Mouse (Mus musculus): ENCODE measurements around the gene Zmynd11.

Gene Zmynd11

DNA sequence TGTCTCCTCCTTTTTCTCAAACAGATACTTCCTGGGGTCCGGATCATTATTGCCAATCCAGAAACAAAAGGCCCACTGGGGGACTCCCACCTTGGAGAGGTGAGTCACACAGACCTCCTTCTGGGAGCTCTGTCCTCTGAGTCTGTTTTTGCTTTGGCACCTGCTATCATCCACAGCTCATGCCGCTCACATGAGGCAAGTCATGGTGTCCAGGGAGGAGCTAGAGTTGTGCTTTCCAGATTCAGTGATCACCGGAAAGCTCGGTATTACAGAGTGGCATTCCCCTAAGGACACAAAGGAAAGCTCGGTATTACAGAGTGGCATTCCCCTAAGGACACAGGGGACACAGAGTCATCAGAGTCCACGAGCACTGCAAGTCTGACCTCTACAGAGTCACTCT, 108.5 kb downstream of the Zmynd11 start:
- DNase-seq (ENCODE audit: low read depth, low spot score) = no peak

- no peak for DNase-seq (ENCODE audit: low read depth, low spot score)
Observed at GRCm38 (mm10) chr13:9653018-9653417, 112.1 kb downstream of the Zmynd11 start.

DNA sequence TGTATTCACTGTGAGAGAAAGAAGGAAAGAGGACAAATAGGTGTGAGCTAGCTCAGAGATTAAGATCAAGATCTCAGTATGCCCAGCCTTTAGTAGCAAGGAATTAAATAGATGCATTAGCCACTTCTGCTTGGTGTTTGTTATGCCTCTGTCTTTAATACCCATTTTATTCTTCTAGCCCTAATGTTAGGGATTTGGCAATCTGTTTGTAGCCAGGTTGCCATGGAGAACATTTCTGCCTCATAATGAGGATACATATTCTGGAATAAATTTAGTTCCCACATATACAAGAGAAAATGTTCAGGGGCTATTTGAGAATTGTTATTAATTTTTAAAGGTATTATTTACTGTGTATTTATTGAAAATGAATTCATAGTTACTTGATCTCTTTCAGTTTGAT, 114.5 kb downstream of the Zmynd11 start:
- no peak for DNase-seq (ENCODE audit: low read depth, low spot score)

DNA sequence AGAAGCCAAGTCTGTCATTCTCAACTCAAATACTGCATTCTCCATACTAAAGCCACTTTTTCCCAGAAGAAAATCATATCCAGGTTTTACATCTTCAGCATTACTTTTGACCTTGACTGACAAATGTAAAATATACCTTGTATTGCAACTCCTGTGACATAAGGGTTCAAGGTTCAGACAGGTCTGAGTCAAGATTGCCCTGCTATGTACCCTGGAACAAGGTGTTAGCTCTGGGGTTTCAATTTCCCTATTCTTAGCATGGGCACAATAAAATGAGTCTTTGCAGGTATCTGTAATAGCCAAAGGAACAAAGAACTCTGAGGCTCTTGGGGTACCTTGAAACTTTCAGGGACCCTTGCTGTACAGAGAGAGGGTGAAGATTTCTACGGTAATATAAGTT, 115.2 kb downstream of the Zmynd11 start:
- DNase-seq (ENCODE audit: low read depth, low spot score) = no peak

DNA sequence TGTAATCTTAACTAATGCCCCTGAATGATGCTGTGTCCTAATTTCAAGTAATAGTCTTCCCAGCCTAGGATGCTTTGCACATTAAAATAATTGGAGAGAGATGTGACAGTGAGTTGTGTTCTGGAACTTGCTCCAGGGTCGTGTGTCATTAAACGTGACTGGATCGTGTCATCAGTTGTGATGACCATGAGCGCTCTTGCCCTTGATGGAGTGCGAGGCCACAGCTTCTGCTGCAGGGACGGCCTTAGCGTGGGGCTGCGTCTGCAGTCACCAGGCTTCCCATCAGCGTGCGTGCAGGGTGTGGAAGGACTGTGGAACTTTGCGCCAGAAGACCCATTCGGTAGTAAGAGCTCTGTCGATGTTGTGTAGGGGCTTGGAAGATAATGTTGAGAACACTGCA, 116.4 kb downstream of the Zmynd11 start:
- DNase-seq (ENCODE audit: low read depth, low spot score) = no peak

DNA sequence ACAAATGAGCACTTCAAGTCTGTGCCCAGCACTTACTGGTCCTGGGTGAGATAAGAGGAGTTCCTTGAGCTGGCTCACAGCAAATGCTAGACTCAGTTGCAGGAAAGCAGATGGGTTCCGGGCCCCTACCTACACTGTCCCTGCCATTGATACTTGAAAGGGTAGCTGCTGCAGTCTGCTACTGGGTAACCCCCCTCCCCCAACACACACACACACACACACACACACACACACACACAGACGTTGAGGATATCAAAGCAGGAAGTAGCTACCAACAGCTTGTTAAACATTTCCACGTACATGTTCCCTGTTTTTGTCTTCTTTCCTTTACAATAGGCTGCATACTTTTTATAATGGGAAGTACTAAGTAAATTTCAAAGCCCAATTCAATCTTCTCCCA, 127.2 kb downstream of the Zmynd11 start:
- no peak for DNase-seq (ENCODE audit: low read depth, low spot score)

DNA sequence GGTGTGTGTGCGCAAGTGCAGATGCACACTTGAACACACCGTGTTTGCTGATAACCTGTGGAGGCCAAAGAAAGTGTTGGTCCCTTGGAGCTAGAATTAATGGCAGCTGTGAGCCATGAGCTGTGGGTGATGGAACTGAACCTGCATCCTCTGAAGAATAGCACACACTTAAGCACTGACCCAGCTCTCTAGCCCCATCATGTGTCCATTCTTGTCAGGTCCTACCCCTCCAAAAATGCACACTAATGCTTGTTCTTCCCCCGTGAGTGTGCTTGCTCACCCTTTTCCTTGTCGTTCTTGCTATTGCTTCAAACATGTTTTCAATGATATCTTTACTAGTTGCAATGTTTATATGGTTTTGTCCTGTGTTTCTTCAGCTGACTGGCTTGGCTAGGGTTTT, 128.6 kb downstream of the Zmynd11 start:
- no peak for DNase-seq (ENCODE audit: low read depth, low spot score)

GRCm38 (mm10) chr13:9635951-9636350, 129.2 kb downstream of the Zmynd11 start:
- DNase-seq (ENCODE audit: low read depth, low spot score) = no peak

Data from retina, adult 2 months (tissue).